In genomic region chr2:30692561-30693205, GRCm38 (mm10) we compare ENCODE assay signal across 8 mouse cellular contexts.
A peak's percentile ranks its signal among the peaks of the same experiment; 100 is the strongest.
DNase-seq lines count a peak whose midpoint lies in the region; ATAC-seq and TF ChIP-seq lines count a peak whose summit lies in the region.
"Had no signal": no experiment of that assay in that cellular context is flagged by ENCODE, and none has a peak within 500 bp of the region (broad histone marks: within the 10 kb centered on the region; RNA-seq: fewer than 3 reads in every experiment).

No protein-coding gene starts in this region.

- no peaks in the 10 kb centered on the region for H3K36me3 ChIP-seq in heart, embryonic 10.5 days
- H3K36me3 ChIP-seq in kidney, postnatal 0 days (ENCODE audit: insufficient read depth, low read length), result no peaks in the 10 kb centered on the region
- H3K36me3 ChIP-seq in stomach, embryonic 14.5 days (ENCODE audit: control insufficient read depth, insufficient read depth, low read length), result no peaks in the 10 kb centered on the region

- no peak for TF ChIP-seq CTCF in kidney, postnatal 0 days (IDR thresholded peaks at IDR 0.05; ENCODE audit: low read depth)

- H3K4me1 ChIP-seq in heart, embryonic 10.5 days, result peaks cover 65% of the 10 kb centered on the region
- H3K4me1 ChIP-seq in kidney, postnatal 0 days (replicated peaks; ENCODE audit: insufficient read depth, low read length), result peaks cover 31% of the 10 kb centered on the region
- H3K4me1 ChIP-seq in stomach, embryonic 14.5 days (ENCODE audit: control insufficient read depth, insufficient read depth, low read length), result peaks cover 36% of the 10 kb centered on the region

- ATAC-seq in kidney, postnatal 0 days (replicated peaks; ENCODE audit: low FRiP score, low read depth), result peak; percentile 63
- ATAC-seq in stomach, embryonic 14.5 days (ENCODE audit: insufficient number of reproducible peaks, insufficient read depth, low FRiP score, low read depth), result peak; percentile 73

- WGBS in heart, embryonic 10.5 days, result 4% methylated on average over 13 of the region's 13 CpGs
- 1% methylated on average over 13 of the region's 13 CpGs for WGBS in kidney, postnatal 0 days
- 3% methylated on average over 13 of the region's 13 CpGs for WGBS in stomach, embryonic 14.5 days

- H3K4me3 ChIP-seq in heart, embryonic 10.5 days, result peak overlapping the region; percentile 62
- H3K4me3 ChIP-seq in kidney, postnatal 0 days (replicated peaks; ENCODE audit: low read depth, low read length), result no peak overlapping the region
- H3K4me3 ChIP-seq in stomach, embryonic 14.5 days (ENCODE audit: low read depth, low read length), result no peak overlapping the region

- H3K27ac ChIP-seq in heart, embryonic 10.5 days, result peak overlapping the region; percentile 98
- H3K27ac ChIP-seq in kidney, postnatal 0 days, result peak overlapping the region; percentile 95
- peak overlapping the region; percentile 99 for H3K27ac ChIP-seq in stomach, embryonic 14.5 days (ENCODE audit: low read length)
- H3K27ac ChIP-seq: liver, embryonic 14.5 days had no signal

- no peak overlapping the region for H3K9ac ChIP-seq in kidney, postnatal 0 days (ENCODE audit: low read depth, low read length)
- H3K9ac ChIP-seq in stomach, embryonic 14.5 days (replicated peaks; ENCODE audit: low read depth, low read length), result no peak overlapping the region; the same call in 1 of the 2 replicates
- H3K9ac ChIP-seq: liver, embryonic 14.5 days had no signal

- H3K27me3 ChIP-seq in heart, embryonic 10.5 days (ENCODE audit: insufficient read depth, poor library complexity, severe bottlenecking), result no peaks in the 10 kb centered on the region
- H3K27me3 ChIP-seq in kidney, postnatal 0 days (ENCODE audit: insufficient read depth, low read length), result no peaks in the 10 kb centered on the region
- no peaks in the 10 kb centered on the region for H3K27me3 ChIP-seq in stomach, embryonic 14.5 days (ENCODE audit: control insufficient read depth, insufficient read depth, low read length)

- H3K4me2 ChIP-seq in kidney, postnatal 0 days (ENCODE audit: low read length), result peak overlapping the region; percentile 18; the same call in 1 of the 2 replicates
- peak overlapping the region; percentile 59 for H3K4me2 ChIP-seq in stomach, embryonic 14.5 days (replicated peaks; ENCODE audit: low read depth, low read length)

- H3K9me3 ChIP-seq in heart, embryonic 10.5 days, result no peaks in the 10 kb centered on the region
- no peaks in the 10 kb centered on the region for H3K9me3 ChIP-seq in kidney, postnatal 0 days (replicated peaks; ENCODE audit: low read length)
- no peaks in the 10 kb centered on the region for H3K9me3 ChIP-seq in stomach, embryonic 14.5 days (ENCODE audit: control insufficient read depth, low read depth, low read length)

- peak; percentile 69 for DNase-seq in right cerebral cortex, adult 18-20 months
- DNase-seq in right cerebral cortex, adult 2 months (ENCODE audit: low spot score in 2 of 2), result no peak
- DNase-seq in cerebellum, postnatal 10 days, result peak; percentile 92 to 96
- DNase-seq in heart, embryonic 10.5 days (ENCODE audit: low spot score), result peak; percentile 83
- DNase-seq in kidney, postnatal 0 days (ENCODE audit: low spot score), result peak; percentile 96
- DNase-seq in lung, postnatal 4 days, result peak; percentile 67 to 82

Comparison
In these comparisons a context has a peak if more than half of its experiments do, and no peak if none do; other contexts are left out.
1. DNase-seq: peak in right cerebral cortex, adult 18-20 months (single experiment), cerebellum, postnatal 10 days (2 of 2), heart, embryonic 10.5 days (single experiment), kidney, postnatal 0 days (single experiment) and lung, postnatal 4 days (2 of 2); none in right cerebral cortex, adult 2 months (0 of 2).
2. Peak in every context shown above with its lines, with median percentiles within 50 percentile points of each other: H3K27ac ChIP-seq.